Mouse (Mus musculus): ENCODE data around the gene Mblac2.

DNA sequence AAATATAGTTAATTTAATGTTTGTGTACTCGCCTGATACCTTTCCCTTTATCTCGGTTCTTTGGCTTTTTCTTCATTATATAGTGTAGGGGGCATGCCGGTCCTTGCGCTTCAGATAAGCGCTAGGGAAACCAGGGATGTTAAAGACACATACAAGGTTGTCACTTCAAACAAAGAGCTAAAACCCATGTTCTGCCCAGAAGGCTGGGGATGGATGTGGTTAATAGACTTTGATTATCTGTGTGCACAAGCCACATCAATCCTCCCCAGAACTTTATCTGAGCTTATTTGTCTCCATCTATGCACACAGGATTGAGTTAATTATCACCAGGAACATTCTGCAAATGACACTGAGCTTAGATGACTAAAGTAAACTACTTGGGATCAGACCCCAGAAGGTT, 25.5 kb downstream of the Mblac2 start:
- no peak for TF ChIP-seq CTCF (IDR thresholded peaks at IDR 0.05; ENCODE audit: low read depth)
- peak; percentile 54 for TF ChIP-seq EP300 (IDR thresholded peaks at IDR 0.05; ENCODE audit: low read depth)

Data from liver, embryonic 14.5 days (tissue).